Mouse (Mus musculus): ENCODE data around the gene Cspg4. TPM values are rescaled to one million over a fixed set of nuclear protein-coding genes. Genes with fewer than 3 reads are reported as not detected.

The Cspg4 gene
- polyA plus RNA-seq, 1 experiment from 2014 or later, result 9.1 TPM

DNA sequence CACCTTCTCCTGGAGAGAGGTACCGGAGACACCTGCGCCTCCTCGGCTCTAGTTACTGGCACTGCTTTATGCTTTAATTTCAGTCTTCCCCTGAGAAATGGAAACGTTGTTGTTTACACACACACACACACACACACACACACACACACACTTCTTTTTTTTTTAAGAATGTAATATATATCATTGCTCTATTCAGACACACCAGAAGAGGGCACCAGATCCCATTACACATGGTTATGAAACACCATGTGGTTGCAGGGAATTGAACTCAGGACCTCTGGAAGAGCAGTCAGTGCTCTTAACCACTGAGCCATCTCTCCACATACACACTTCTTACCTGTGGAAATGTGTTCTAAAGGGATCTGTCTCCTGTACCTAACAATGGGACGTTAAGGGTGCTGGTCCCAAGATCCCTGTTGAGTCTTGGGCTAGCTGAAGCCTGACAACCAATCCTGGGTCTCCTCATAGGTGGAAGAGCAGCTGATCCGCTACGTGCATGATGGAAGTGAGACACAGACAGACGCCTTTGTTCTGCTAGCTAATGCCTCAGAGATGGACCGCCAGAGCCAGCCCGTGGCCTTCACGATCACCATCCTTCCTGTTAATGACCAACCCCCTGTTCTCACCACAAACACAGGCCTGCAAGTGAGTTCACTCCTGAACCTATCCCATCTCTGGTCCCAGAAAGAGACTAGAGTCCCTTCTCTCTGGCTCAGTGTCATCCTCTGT is 25.9 kb downstream of the Cspg4 start:
- Histone ChIP-seq H3K4me1 (ENCODE audit: insufficient read depth, low read depth, low read length) (no peaks in the 10 kb centered on the region), H3K27ac (ENCODE audit: low read length) (no peak overlapping the region), H3K27me3 (replicated peaks; ENCODE audit: insufficient read depth, low read length) (no peaks in the 10 kb centered on the region), H3K4me3 (ENCODE audit: low read depth, low read length) (no peak overlapping the region), H3K9me3 (ENCODE audit: low read length) (no peaks in the 10 kb centered on the region), H3K4me2 (replicated peaks; ENCODE audit: low read depth, low read length) (no peak overlapping the region), H3K9ac (replicated peaks; ENCODE audit: low read depth) (no peak overlapping the region), H3K36me3 (ENCODE audit: insufficient read depth, low read length) (no peaks in the 10 kb centered on the region)
- WGBS, result 67% methylated on average over 11 of the region's 11 CpGs
- DNase-seq (ENCODE audit: low spot score) (no peak), ATAC-seq (no peak)
- TF ChIP-seq EP300 (IDR thresholded peaks at IDR 0.05) (no peak), CTCF (IDR thresholded peaks at IDR 0.05) (peak; percentile 18; the same call in 1 of the 2 replicates)

DNA sequence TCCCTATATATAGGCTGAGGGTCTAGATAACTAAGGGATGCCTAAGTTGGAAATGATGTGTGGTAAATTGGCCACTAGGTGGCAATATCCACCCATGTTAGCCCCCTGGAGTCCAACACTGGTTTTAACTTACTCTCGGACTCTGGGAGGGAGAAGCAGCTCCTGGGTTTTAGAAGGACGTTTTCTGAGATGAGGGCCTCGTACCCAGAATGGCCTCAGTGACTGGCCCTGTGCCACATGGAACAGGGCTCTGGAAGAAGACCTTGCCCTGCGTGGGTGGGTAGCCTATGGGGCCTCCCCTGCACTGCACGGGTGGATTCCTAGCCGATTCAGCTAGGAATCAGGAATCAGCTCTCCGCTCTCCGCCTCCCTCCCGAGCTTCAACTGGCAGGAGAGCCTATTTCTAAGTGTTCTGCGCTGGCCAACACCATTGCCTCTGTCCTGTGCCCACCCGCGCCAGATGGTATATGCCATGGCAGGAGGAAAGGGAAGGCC is 26.7 kb downstream of the Cspg4 start:
- 28% methylated on average over 12 of the region's 12 CpGs for WGBS

DNA sequence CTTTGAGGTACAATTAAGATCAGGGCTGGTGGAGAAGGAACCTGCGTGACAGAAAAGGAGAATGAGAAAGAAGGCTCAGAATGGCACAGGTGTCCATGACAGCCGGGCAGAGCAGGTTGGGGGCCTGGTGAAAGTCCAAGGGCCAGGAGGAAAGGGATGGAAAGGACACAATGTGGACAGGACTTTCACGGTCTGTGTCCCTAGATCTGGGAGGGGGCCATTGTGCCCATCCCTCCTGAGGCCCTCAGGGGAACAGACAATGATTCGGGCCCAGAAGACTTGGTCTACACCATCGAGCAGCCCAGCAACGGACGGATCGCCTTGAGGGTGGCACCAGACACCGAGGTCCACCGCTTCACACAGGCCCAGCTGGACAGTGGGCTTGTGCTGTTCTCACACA is 27.3 kb downstream of the Cspg4 start:
- Histone ChIP-seq H3K9me3 (ENCODE audit: low read length) (no peaks in the 10 kb centered on the region), H3K4me3 (ENCODE audit: low read depth, low read length) (no peak overlapping the region), H3K9ac (replicated peaks; ENCODE audit: low read depth) (no peak overlapping the region), H3K4me1 (ENCODE audit: insufficient read depth, low read depth, low read length) (no peaks in the 10 kb centered on the region), H3K27me3 (replicated peaks; ENCODE audit: insufficient read depth, low read length) (no peaks in the 10 kb centered on the region), H3K4me2 (replicated peaks; ENCODE audit: low read depth, low read length) (no peak overlapping the region), H3K36me3 (ENCODE audit: insufficient read depth, low read length) (no peaks in the 10 kb centered on the region), H3K27ac (ENCODE audit: low read length) (no peak overlapping the region)
- DNase-seq (ENCODE audit: low spot score) (no peak), ATAC-seq (no peak)
- WGBS, result 90% methylated on average over 10 of the region's 10 CpGs
- TF ChIP-seq EP300 (IDR thresholded peaks at IDR 0.05), result no peak
- TF ChIP-seq CTCF (IDR thresholded peaks at IDR 0.05), result no peak

More for the DNA sequence above, 26.7 kb downstream of the Cspg4 start:
- DNase-seq (ENCODE audit: low spot score), result peak; percentile 93
- no peaks in the 10 kb centered on the region for H3K9me3 ChIP-seq (ENCODE audit: low read length)
- no peaks in the 10 kb centered on the region for H3K27me3 ChIP-seq (replicated peaks; ENCODE audit: insufficient read depth, low read length)
- H3K9ac ChIP-seq (replicated peaks; ENCODE audit: low read depth), result no peak overlapping the region
- ATAC-seq, result peak; percentile 57
- TF ChIP-seq EP300 (IDR thresholded peaks at IDR 0.05) (no peak), CTCF (IDR thresholded peaks at IDR 0.05) (peak; percentile 96)
- H3K4me3 ChIP-seq (ENCODE audit: low read depth, low read length), result no peak overlapping the region
- H3K36me3 ChIP-seq (ENCODE audit: insufficient read depth, low read length), result no peaks in the 10 kb centered on the region
- H3K4me1 ChIP-seq (ENCODE audit: insufficient read depth, low read depth, low read length), result no peaks in the 10 kb centered on the region
- no peak overlapping the region; the same call in 1 of the 2 replicates for H3K4me2 ChIP-seq (replicated peaks; ENCODE audit: low read depth, low read length)
- no peak overlapping the region for H3K27ac ChIP-seq (ENCODE audit: low read length)

DNA sequence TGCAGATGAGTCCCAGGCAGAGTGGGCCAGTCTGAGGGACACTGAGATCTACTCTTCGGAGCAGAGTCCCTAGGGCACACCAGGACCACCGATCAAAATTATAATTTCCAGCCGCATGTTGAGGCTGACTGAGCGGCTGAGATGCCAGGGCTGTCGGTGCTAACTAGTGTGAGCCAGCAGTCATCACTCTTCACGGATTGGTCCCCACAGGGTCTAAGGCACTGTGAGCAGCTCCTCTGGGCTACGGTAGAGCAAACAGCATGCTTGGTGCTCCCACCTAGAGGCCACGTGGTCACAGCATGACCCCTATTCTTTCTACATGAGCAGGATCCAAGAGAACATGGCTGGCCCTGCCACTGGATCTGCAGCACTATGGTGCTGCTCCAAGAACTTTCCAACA is 28.5 kb downstream of the Cspg4 start:
- Histone ChIP-seq H3K4me1 (ENCODE audit: insufficient read depth, low read depth, low read length) (no peaks in the 10 kb centered on the region), H3K36me3 (ENCODE audit: insufficient read depth, low read length) (no peaks in the 10 kb centered on the region), H3K9ac (replicated peaks; ENCODE audit: low read depth) (no peak overlapping the region), H3K4me2 (replicated peaks; ENCODE audit: low read depth, low read length) (no peak overlapping the region), H3K9me3 (ENCODE audit: low read length) (no peaks in the 10 kb centered on the region), H3K4me3 (ENCODE audit: low read depth, low read length) (no peak overlapping the region), H3K27ac (ENCODE audit: low read length) (no peak overlapping the region), H3K27me3 (replicated peaks; ENCODE audit: insufficient read depth, low read length) (no peaks in the 10 kb centered on the region)
- ATAC-seq (no peak), DNase-seq (ENCODE audit: low spot score) (no peak)
- TF ChIP-seq EP300 (IDR thresholded peaks at IDR 0.05), result no peak
- WGBS, result 75% methylated on average over 8 of the region's 8 CpGs

DNA sequence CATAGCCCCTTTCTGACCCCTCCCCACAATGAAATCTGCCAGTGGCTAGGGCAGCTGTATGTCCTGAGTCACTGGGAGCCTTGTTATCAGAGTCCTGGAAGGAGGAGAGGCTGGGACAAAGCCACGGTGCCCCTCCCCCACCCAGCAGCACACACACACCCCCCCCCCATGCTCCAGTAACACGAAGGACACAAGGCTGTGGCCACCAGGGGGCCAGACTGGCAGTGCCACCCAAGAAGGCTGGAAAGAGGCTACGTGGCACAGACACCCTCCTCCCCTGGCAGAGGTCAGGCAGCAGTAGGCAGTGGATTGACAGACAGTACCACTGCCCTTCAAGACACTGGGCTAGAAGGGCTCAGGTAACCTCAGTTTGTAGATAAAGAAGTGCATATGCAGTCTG is 29.2 kb downstream of the Cspg4 start:
- peak; percentile 78 for DNase-seq (ENCODE audit: low spot score)

DNA sequence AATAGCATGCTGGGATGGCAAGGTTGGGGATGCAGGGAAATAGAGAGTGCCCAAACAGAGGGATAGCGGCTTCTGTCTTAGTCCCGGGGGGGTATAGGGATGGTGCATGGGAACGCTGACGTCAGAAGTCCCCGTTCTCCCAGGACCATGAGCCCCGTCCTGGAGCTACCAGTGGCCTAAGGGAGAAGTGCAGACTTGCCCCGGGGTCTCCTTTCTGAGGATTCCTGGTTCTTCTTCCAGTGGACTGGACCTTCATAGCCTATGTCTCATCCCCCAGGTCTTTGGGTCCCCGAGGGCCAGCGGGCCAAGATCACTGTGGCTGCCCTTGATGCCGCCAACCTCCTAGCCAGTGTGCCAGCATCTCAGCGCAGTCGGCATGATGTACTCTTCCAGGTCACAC is 31.9 kb downstream of the Cspg4 start:
- Histone ChIP-seq H3K4me1 (ENCODE audit: insufficient read depth, low read depth, low read length) (no peaks in the 10 kb centered on the region), H3K36me3 (ENCODE audit: insufficient read depth, low read length) (no peaks in the 10 kb centered on the region), H3K4me2 (replicated peaks; ENCODE audit: low read depth, low read length) (no peak overlapping the region), H3K27me3 (replicated peaks; ENCODE audit: insufficient read depth, low read length) (no peaks in the 10 kb centered on the region), H3K9ac (replicated peaks; ENCODE audit: low read depth) (no peak overlapping the region), H3K9me3 (ENCODE audit: low read length) (no peaks in the 10 kb centered on the region), H3K27ac (ENCODE audit: low read length) (no peak overlapping the region), H3K4me3 (ENCODE audit: low read depth, low read length) (no peak overlapping the region)
- DNase-seq (ENCODE audit: low spot score) (no peak), ATAC-seq (no peak)
- TF ChIP-seq CTCF (IDR thresholded peaks at IDR 0.05) (no peak), EP300 (IDR thresholded peaks at IDR 0.05) (no peak)
- 90% methylated on average over 12 of the region's 12 CpGs for WGBS

More for the DNA sequence above, 29.2 kb downstream of the Cspg4 start:
- ATAC-seq, result peak; percentile 50
- no peak overlapping the region for H3K9ac ChIP-seq (replicated peaks; ENCODE audit: low read depth)
- H3K4me2 ChIP-seq (replicated peaks; ENCODE audit: low read depth, low read length), result no peak overlapping the region
- H3K27ac ChIP-seq (ENCODE audit: low read length), result no peak overlapping the region
- H3K4me1 ChIP-seq (ENCODE audit: insufficient read depth, low read depth, low read length), result no peaks in the 10 kb centered on the region
- WGBS, result 9% methylated on average over 3 of the region's 3 CpGs
- H3K36me3 ChIP-seq (ENCODE audit: insufficient read depth, low read length), result no peaks in the 10 kb centered on the region
- H3K4me3 ChIP-seq (ENCODE audit: low read depth, low read length), result no peak overlapping the region
- no peaks in the 10 kb centered on the region for H3K27me3 ChIP-seq (replicated peaks; ENCODE audit: insufficient read depth, low read length)
- no peaks in the 10 kb centered on the region for H3K9me3 ChIP-seq (ENCODE audit: low read length)
- no peak for TF ChIP-seq EP300 (IDR thresholded peaks at IDR 0.05)
- TF ChIP-seq CTCF (IDR thresholded peaks at IDR 0.05), result peak; percentile 72

All from lung, postnatal 0 days (tissue).